Mouse (Mus musculus) cerebellum, postnatal 4 days (tissue): ENCODE measurements around the gene Prrt3.

Experiments used
- DNase-seq, 2 experiments: peaks; one replicate each; pipeline ENCODE4 v3.0.0; 2022; ENCODE audit warnings: low spot score in 2 of 2, mixed read lengths in 1 of 2

The Prrt3 gene

DNA sequence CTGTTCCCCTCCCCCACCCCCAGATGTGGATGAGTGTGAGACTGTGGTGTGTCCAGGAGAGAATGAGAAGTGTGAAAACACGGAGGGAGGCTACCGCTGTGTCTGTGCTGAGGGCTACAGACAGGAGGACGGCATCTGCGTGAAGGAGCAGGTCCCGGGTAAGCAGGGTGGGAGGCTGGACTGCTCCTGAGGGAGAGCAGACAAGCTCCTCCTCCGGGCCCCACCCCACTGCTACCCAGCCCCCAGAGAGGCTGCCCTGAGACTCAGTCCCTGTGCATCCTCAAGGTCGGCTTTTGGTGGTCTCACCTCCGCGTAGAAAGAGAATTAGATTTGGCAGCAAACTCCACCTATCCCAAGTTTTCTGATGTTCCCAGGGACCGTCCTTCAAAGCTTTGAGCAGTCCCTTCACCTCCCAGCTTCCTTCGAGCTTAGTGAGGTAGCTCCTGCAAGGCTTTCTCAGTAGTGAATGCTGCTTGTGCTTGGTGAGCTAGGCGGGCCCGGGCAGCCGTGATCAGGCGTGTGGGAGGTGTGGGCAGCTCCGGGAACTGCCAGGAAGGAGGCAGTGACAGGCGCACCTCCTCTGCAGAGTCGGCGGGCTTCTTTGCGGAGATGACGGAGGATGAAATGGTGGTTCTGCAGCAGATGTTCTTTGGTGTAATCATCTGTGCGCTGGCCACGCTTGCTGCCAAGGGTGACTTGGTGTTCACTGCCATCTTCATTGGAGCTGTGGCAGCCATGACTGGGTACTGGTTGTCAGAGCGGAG, 9.4 kb downstream of the Prrt3 start:
- no peak for DNase-seq

GRCm38 (mm10) chr6:113489410-113489809, 12.3 kb downstream of the Prrt3 start:
- DNase-seq: no peak

DNA sequence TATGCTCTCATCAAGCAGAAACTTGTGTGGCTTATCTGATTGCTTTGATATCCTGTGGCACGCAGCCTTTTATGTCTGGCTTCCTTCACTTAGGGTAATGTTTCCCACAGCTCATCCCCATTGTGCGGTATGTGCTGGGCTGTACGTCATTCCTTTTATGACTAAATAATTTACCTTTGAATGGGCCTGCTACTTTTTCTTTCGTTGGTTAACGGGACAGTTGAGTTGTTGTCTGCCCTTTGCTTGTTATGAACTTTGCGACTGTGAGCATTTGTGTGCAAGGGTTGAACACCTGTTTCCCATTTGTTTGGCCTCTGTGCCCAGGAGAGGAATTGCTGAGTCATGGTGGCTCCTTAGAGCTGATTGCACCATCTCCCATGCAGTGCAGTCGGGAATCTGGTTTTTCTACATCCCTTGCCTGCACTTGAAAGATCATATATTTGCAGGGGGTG, 14.6 kb downstream of the Prrt3 start:
- no peak for DNase-seq

GRCm38 (mm10) chr6:113483729-113484128, 18.0 kb downstream of the Prrt3 start:
- no peak for DNase-seq

GRCm38 (mm10) chr6:113483100-113483615, 18.6 kb downstream of the Prrt3 start, which contains the start of gene Creld1:
TSS of gene Creld1 (plus strand) at chr6:113483297.
- peak; percentile 79 to 88 for DNase-seq

DNA sequence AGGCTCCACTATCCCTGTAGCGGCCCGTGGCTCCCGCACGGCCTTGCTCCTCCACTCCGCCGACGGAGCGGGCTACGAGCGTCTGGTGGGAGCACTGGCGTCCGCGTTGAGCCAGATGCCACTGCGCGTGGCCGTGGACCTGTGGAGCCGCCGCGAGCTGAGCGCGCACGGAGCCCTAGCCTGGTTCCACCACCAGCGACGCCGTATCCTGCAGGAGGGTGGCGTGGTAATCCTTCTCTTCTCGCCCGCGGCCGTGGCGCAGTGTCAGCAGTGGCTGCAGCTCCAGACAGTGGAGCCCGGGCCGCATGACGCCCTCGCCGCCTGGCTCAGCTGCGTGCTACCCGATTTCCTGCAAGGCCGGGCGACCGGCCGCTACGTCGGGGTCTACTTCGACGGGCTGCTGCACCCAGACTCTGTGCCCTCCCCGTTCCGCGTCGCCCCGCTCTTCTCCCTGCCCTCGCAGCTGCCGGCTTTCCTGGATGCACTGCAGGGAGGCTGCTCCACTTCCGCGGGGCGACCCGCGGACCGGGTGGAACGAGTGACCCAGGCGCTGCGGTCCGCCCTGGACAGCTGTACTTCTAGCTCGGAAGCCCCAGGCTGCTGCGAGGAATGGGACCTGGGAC, 19.1 kb downstream of the Prrt3 start:
- DNase-seq: peak in 1 of 2 experiments; percentile 43

DNA sequence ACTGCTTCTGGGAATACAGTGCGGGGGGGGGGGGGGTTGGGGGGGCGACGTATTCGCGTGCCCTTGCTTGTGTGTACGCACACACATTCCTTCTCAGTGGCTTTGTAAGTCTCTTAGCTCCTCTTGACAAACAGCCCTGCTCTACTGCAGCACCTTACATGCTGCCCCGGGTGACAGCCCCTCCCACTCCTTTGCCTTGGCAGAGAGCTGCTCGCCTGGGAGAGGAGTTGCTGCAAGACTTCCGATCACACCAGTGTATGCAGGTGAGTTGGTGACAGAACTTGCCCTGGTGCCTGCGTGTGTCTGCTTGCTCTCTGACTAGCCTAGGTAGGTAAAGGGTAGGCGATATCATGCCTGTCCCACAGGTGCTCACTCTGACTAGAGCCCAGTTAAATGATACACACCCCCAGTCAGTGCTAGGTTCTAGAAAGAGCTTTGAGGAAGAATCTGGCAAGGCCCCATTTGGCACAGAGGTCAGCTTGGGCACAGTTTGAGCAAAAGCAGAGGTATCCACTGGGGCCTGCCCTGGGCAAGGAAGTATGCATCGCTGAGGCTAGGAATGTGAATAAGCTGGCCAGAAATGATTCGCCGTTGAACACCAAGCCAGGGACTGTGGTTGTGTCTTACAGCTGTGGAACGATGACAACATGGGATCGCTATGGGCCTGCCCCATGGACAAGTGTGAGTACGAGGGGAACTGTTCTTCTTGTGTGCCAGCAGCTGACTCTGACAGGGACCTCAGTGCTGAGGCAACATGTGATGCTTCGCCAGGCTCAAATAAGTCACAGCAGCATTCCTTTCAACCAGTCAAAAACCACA, 21.0 kb downstream of the Prrt3 start:
- DNase-seq: no peak

DNA sequence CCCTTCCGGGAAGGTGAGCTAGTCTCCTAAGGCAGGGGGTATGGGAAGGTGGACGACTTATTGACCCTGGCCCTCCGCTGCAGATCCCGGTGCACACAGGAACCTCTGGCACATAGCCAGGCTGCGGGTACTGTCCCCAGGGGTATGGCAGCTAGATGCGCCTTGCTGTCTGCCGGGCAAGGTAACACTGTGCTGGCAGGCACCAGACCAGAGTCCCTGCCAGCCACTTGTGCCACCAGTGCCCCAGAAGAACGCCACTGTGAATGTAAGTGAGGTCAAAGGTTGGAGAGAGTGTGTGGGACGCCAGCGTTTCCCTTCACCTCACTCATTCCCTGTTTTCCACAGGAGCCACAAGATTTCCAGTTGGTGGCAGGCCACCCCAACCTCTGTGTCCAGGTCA, 22.8 kb downstream of the Prrt3 start:
- DNase-seq: no peak

- no peak for DNase-seq
Observed at GRCm38 (mm10) chr6:113477353-113477752, 24.4 kb downstream of the Prrt3 start.

DNA sequence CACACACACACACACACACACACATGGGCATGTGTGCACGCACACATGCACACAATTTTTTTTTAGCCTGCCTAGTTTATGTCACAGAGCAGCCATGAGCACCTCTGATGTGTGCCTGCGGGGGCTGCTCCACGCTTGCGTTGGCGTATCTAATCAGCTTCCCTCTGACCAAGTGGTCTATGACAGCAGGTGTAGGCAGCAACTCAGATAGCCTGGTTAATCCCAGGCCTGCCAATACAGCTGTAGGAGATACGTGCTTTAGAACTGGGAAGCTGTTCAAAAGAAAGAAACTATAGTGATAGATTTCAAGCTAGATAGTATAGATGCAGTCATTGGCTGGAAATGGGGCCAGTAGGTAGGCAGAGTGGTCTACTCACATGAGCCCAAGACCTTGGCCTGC, 28.0 kb downstream of the Prrt3 start:
- no peak for DNase-seq

DNA sequence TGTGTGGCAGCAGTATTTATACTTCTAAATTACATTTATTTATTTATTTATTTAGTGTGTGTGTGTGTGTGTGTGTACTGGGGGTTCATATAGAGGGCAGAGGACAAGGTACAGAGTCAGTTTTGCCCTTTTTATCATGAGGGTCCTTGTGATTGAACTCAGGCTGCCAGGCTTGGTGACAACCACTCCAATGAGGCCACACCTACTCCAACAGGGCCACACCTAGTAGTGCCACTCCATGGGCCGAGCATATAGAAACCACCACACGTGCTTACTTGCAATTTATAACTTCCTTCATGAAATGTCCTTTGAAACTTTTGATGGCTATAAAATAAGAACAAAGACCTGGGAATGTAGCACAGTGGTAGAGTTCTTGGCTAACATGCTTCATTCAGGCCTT, 28.5 kb downstream of the Prrt3 start:
- no peak for DNase-seq

DNA sequence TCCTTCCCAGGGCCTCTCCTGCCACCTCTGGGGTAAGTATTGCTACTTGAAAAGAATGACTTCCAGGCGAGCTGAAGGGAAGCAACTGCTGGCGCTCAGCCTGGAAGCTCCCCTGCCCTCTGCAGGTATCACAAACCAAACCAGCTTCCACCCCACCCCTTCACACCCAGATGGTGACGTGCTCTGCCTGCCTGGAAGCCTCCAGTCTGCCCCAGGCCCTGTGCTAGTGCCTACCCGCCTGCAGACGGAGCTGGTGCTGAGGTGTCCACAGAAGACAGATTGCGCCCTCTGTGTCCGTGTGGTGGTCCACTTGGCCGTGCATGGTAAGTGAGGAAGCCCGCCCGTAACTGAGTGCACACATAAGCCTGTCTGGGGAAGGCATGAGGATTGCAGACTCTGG, 29.7 kb downstream of the Prrt3 start:
- no peak for DNase-seq

DNA sequence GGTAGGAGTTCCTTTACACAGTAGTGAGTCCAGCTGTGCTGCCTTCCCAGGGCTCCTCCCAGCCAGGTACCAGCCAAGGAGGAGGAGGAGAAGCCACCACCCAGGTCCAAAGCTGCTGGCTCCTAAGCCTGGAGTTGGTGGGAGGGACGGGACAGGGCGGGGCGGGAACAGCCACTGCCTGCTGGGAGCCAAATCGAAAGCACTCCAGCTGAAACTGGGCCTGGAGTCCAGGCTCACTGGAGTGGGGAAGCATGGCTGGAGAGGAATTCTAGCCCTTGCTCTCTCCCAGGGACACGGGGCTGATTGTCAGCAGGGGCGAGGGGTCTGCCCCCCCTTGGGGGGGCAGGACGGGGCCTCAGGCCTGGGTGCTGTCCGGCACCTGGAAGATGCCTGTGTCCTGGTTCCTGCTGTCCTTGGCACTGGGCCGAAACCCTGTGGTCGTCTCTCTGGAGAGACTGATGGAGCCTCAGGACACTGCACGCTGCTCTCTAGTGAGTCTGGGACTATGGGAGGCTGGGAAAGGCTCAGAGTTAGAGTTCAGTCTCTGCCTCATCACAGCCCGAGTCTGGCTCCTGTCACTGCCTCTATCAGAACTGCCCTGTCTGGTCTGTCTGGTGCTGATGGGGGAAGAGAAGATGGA, 30.3 kb downstream of the Prrt3 start, which contains the start of gene Il17rc:
Gene Il17rc (plus strand): TSS at position 131 of the 640 bp plus-strand sequence.
- no peak for DNase-seq

GRCm38 (mm10) chr6:113469432-113469831, 32.3 kb downstream of the Prrt3 start:
- peak; percentile 70 to 82 for DNase-seq

GRCm38 (mm10) chr6:113469021-113469420, 32.7 kb downstream of the Prrt3 start:
- peak in 1 of 2 experiments; percentile 69 for DNase-seq

GRCm38 (mm10) chr6:113468512-113468911, 33.2 kb downstream of the Prrt3 start:
- DNase-seq: no peak

DNA sequence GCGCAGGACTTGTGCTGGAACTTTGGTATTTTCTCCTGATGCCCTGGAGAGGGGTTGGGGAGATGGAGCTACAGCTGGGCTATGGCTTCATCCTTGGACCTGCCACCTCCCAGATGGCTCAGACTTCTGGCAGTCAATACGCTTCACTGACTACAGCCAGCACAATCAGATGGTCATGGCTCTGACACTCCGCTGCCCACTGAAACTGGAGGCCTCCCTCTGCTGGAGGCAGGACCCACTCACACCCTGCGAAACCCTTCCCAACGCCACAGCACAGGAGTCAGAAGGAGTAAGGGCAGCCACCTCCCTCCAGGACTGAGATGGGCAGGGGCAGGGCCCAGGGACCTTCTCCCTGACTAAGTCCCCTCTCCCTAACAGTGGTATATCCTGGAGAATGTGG, 36.1 kb downstream of the Prrt3 start:
- DNase-seq: peak in 1 of 2 experiments; percentile 56

DNA sequence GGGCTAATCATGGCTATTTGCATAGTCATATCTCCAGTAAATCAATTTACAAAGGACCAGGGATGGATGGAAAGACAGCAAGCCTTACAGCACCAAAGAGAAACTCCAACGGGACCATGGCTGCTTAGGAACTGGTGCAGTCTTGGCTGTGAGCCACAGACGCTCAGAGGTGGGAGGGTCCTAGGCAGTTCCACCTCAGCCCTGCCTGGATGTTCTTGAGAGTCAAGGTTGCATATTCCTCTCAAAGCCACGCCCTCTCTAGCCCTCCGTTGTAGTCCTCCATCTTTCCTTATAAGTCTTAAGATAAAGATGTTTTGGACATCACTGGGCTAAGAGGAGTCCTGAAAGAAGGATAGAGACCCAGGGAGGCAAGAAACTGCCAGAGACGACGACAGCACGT, 37.7 kb downstream of the Prrt3 start:
- no peak for DNase-seq

DNA sequence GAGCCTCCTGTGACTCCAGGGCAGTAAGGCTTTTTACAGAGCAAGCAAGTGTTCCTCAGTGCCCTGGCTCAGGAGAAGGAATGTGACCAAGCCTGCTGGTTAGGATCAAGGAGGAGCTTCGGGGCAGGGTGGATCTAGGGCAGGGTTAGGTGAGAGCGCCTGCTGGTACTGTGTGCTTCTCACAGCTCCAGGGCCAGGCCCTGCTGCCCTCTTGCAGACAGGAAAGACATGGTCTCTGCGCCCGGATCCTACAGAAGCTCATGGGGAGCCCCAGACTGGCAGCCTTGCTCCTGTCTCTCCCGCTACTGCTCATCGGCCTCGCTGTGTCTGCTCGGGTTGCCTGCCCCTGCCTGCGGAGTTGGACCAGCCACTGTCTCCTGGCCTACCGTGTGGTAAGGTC, 43.1 kb downstream of the Prrt3 start:
- no peak for DNase-seq

DNA sequence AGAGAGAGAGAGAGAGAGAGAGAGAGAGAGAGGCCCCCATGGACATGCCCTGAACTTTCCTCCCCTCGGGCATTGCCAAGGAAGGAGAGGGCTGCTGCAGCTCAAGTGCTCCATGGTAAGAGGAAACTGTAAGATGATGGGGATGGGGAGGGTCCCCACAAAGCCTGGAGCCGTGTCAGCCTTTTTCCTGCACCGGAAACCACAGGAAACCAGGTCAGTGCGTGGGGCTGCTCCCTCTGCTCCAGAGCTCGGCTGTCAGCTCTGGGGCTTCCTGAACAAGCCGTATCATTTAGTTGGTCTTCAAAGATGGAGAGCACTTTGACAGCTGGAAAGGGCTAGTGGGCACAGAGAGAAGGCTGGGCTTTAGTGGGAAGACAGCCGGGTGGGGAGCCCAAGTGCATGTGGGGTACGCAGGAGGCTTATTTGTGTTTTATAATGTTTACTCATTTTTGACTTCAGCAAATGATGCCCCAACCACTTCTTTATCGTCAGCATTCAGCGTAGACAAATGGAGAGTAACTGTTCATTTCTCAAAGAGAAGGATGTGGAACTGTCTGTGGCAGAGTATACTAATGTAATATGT, 43.7 kb downstream of the Prrt3 start, which contains the start of gene Il17re:
Gene Il17re (plus strand): TSS at position 533 of the 583 bp plus-strand sequence.
- DNase-seq: no peak

DNA sequence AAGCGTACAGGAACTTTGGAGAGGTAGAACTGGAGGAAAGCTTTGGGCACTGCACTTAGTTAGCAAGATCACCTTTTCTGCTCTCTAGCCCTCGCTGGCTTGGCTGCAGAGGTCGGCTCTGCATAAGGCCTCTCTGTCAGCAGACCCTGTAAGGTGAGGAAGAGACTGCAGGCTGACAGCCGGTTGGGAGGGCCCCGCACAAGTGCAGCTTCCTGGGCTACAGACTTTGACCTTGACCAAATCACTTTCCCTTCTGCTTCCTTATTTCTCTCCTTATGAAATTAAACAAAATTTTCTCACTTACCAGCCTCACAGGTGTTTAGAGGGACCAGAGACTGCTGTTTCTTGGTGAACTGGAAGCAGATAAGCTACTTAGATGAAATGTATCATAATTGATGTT, 46.7 kb downstream of the Prrt3 start:
- DNase-seq: no peak
